Mouse (Mus musculus) brown adipose tissue, adult 24 weeks (tissue): ENCODE measurements around the gene Ulk4. TPM values are rescaled to one million over a fixed set of nuclear protein-coding genes. Genes with fewer than 3 reads are reported as not detected.
A peak's percentile ranks its signal among the peaks of the same experiment; 100 is the strongest.

ENCODE experiments used
- H3K27ac ChIP-seq: fragments of 200-500 bp; replicated peaks from 2 replicates; pipeline ENCODE4 v1.5.1; 2012; ENCODE audit warnings: low read depth, mild to moderate bottlenecking, low read length
- H3K4me1 ChIP-seq: fragments of 200-500 bp; 2 replicates; pipeline ENCODE4 v1.6.1; 2012; ENCODE audit warnings: low read length, mixed read lengths; ENCODE audit not compliant: control insufficient read depth, insufficient read depth, insufficient read length
- H3K4me3 ChIP-seq: fragments of 200-500 bp; 2 replicates; pipeline ENCODE4 v1.5.1; 2012; ENCODE audit warnings: low read depth, mild to moderate bottlenecking, low read length, moderate library complexity; ENCODE audit not compliant: insufficient read depth
- polyA plus RNA-seq: library from polyadenylated mRNA; stranded (reverse); fragments of >200 nt; gene quantifications from 2 replicates; pipeline ENCODE4 v1.2.4, GENCODE M21; 2012; ENCODE audit not compliant: missing spikeins, insufficient read depth, insufficient read length

Ulk4 gene
- polyA plus RNA-seq, 1 experiment = not detected

DNA sequence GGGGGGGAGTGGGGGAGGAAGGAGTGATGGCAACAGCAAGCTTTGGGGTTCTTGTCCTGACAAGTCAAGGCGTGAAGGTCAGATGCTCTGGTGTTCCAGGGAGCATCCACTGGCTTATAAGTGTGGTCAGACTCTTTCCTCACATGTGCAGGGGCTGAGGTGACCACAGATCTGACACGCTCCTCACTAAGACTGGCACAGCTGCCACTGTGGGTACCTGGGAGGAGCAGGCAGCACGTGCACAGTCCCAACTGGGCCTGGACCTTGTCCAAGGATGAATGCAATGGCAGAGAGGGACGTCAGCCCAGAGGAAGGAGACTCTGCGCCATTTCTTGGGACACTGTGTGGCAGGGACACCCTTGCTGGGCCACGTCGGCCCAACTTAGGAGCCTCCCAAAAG lies 295.2 kb downstream of the Ulk4 start:
- Histone ChIP-seq H3K4me1 (no peaks in the 10 kb centered on the region), H3K4me3 (no peak overlapping the region), H3K27ac (no peak overlapping the region)

DNA sequence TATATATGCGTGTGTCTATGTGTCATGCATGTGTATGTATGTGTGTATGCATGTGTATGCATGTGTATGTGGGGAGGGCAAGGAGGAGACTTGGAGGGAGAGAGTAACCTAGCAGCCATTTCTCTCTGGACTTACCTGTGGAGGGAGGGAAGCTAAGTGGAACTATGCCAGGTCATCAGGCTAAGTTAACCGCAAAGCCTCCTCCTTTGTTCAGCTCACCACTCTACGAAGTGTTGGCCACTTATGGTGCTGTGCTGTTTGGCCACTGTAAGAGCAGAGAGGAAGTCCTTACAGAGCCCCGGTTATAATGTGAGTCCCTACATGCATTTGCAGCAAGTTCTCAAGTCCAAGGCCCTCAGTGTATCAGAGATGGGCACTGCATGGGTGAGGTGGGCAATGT lies 300.1 kb downstream of the Ulk4 start:
- H3K4me1 ChIP-seq = 0 out of 2 replicates have a peak, but pooled peaks cover 7% of the 10 kb centered on the region
- H3K27ac ChIP-seq = no peak overlapping the region
- H3K4me3 ChIP-seq = no peak overlapping the region

- Histone ChIP-seq H3K4me1 (0 out of 2 replicates have a peak, but pooled peaks cover 7% of the 10 kb centered on the region), H3K4me3 (no peak overlapping the region), H3K27ac (no peak overlapping the region)
Observed at GRCm38 (mm10) chr9:120976158-120976557, 300.8 kb downstream of the Ulk4 start.

DNA sequence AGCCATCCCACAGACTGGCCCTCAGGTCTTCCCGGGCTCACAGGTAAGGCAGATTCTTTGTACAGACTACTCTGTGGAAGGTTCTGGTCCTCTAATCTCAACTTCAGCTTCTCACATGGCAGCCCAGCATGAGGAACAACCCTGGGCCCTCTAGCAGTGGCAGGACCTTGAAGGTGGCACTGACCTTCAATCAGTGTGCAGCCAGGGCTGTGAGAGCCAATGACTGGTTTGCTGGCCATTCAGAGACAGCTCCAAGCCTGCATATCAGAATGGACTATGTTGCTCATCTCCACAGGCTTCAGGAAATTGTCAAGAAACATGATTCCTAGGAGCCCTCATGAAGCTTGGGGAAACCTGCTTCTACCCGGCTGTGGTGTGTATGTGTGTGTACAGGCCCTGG lies 302.8 kb downstream of the Ulk4 start:
- no peak overlapping the region for H3K4me3 ChIP-seq
- H3K4me1 ChIP-seq = 0 out of 2 replicates have a peak, but pooled peaks cover 7% of the 10 kb centered on the region
- H3K27ac ChIP-seq = no peak overlapping the region

- H3K4me3 ChIP-seq = no peak overlapping the region
- H3K27ac ChIP-seq = no peak overlapping the region
- 0 out of 2 replicates have a peak, but pooled peaks cover 7% of the 10 kb centered on the region for H3K4me1 ChIP-seq
Observed at GRCm38 (mm10) chr9:120973026-120973515, 303.9 kb downstream of the Ulk4 start.

GRCm38 (mm10) chr9:120965007-120965406 lies 312.0 kb downstream of the Ulk4 start:
- Histone ChIP-seq H3K4me3 (no peak overlapping the region), H3K4me1 (peaks cover 9% of the 10 kb centered on the region; the same call in 1 of the 2 replicates), H3K27ac (no peak overlapping the region)

DNA sequence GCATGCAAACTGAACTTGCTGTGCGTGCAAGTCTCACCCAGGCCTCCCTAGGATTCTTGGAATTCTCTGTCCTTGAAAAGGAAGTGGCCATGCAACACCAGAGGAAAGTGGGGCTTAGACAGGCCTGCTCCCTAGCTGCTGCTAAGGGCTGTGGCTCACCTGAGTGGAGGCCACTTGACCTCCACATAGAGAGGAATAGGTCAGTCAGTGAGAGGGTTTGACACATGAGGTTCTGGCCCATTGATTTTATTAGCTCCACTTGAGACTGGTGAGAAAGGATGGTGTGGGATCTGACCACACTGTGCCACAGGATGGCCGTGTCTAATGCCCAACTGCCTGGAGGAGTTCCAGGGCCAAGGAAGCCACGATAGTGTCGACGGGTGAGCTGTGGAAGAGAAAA lies 312.8 kb downstream of the Ulk4 start:
- peaks cover 9% of the 10 kb centered on the region; the same call in 1 of the 2 replicates for H3K4me1 ChIP-seq
- H3K27ac ChIP-seq = no peak overlapping the region
- H3K4me3 ChIP-seq = no peak overlapping the region

GRCm38 (mm10) chr9:120963720-120964119 lies 313.3 kb downstream of the Ulk4 start:
- no peak overlapping the region for H3K27ac ChIP-seq
- H3K4me3 ChIP-seq = no peak overlapping the region
- H3K4me1 ChIP-seq = peaks cover 9% of the 10 kb centered on the region; the same call in 1 of the 2 replicates

DNA sequence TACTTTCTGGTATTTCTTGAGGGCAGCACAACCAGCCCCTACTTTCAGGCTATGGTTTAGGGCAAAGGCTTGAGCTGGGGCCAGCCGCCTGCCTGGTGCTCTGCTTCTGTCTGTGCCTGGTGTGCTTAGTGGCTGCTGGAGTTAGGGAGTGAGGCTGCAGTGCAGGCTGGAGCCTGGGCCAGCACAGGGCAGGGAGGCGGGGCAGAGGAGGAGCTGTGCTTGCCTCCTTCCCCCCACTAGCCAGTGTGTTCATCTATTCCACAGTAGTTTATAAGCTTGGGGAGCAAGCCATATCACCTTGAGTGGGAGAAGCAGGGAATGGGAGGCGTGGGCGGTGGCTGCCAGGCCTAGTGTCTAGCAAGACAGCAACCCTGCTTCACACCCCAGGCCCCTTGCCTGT lies 313.9 kb downstream of the Ulk4 start:
- Histone ChIP-seq H3K4me3 (no peak overlapping the region), H3K4me1 (peaks cover 9% of the 10 kb centered on the region; the same call in 1 of the 2 replicates), H3K27ac (no peak overlapping the region)

- H3K27ac ChIP-seq = 0 out of 2 replicates have a peak overlapping the region, but pooled peaks have one; percentile 3
Observed at GRCm38 (mm10) chr9:120961969-120962700, 314.9 kb downstream of the Ulk4 start.

GRCm38 (mm10) chr9:120961466-120961865 lies 315.5 kb downstream of the Ulk4 start:
- Histone ChIP-seq H3K27ac (no peak overlapping the region), H3K4me1 (peaks cover 9% of the 10 kb centered on the region; the same call in 1 of the 2 replicates), H3K4me3 (no peak overlapping the region)

More at GRCm38 (mm10) chr9:120961969-120962700, 314.9 kb downstream of the Ulk4 start:
- peaks cover 9% of the 10 kb centered on the region; the same call in 1 of the 2 replicates for H3K4me1 ChIP-seq
- no peak overlapping the region for H3K4me3 ChIP-seq

GRCm38 (mm10) chr9:120960611-120961010 lies 316.4 kb downstream of the Ulk4 start:
- H3K27ac ChIP-seq = no peak overlapping the region
- peaks cover 9% of the 10 kb centered on the region; the same call in 1 of the 2 replicates for H3K4me1 ChIP-seq
- no peak overlapping the region for H3K4me3 ChIP-seq

- Histone ChIP-seq H3K4me3 (no peak overlapping the region), H3K27ac (no peak overlapping the region), H3K4me1 (peaks cover 9% of the 10 kb centered on the region; the same call in 1 of the 2 replicates)
Observed at GRCm38 (mm10) chr9:120959225-120959624, 317.8 kb downstream of the Ulk4 start.

DNA sequence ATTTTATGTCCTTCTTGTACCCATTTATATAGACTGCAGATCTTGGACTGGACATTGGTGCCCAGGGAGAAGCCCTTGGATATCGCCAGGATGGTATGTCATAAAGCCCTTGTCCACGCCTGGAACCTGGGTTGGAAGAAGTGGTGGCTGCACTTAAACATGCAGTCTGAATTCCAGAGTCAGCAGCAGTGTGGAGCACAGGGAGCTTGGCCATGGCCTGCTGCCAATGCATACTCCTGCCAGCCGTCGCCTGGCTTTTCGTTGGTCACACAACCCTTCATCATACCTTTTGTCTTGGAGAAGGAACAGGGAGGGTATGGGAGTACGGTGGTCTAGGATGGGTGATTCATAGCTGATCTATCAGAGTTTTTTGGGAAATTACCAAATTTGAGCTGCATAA lies 318.4 kb downstream of the Ulk4 start:
- H3K4me1 ChIP-seq = peaks cover 9% of the 10 kb centered on the region; the same call in 1 of the 2 replicates
- H3K4me3 ChIP-seq = no peak overlapping the region
- no peak overlapping the region for H3K27ac ChIP-seq

- Histone ChIP-seq H3K27ac (no peak overlapping the region), H3K4me3 (no peak overlapping the region), H3K4me1 (peaks cover 9% of the 10 kb centered on the region; the same call in 1 of the 2 replicates)
Observed at GRCm38 (mm10) chr9:120958051-120958450, 318.9 kb downstream of the Ulk4 start.

- peaks cover 15% of the 10 kb centered on the region for H3K4me1 ChIP-seq
- no peak overlapping the region for H3K4me3 ChIP-seq
- no peak overlapping the region for H3K27ac ChIP-seq
Observed at GRCm38 (mm10) chr9:120951947-120952346, 325.1 kb downstream of the Ulk4 start.
